Mouse (Mus musculus): ENCODE results near the gene Ramp3. TPM values are rescaled to one million over a fixed set of nuclear protein-coding genes. Genes with fewer than 3 reads are reported as not detected.

Ramp3 gene
- total and polyA plus RNA-seq, 2 experiments = 0.09 TPM

GRCm38 (mm10) chr11:6710409-6710808 is 52.1 kb downstream of the Ramp3 start:
- H3K27ac ChIP-seq (replicated peaks; ENCODE audit: insufficient read depth, low read depth, low read length) = no peak overlapping the region
- no peaks in the 10 kb centered on the region for H3K36me3 ChIP-seq (ENCODE audit: control insufficient read depth, insufficient read depth, low read length)
- no peaks in the 10 kb centered on the region for H3K4me1 ChIP-seq (ENCODE audit: control insufficient read depth, insufficient read depth, low read length)
- no peak overlapping the region for H3K9ac ChIP-seq (ENCODE audit: low read depth, low read length)
- no peaks in the 10 kb centered on the region for H3K27me3 ChIP-seq (ENCODE audit: control insufficient read depth, insufficient read depth, low read length)
- no peak for TF ChIP-seq POLR2A (IDR thresholded peaks at IDR 0.05; ENCODE audit: extremely low read depth, insufficient read depth, low read length)
- TF ChIP-seq CTCF (IDR thresholded peaks at IDR 0.05; ENCODE audit: low read depth, low read length) = no peak
- no peak for DNase-seq (ENCODE audit: extremely low read depth, low read depth, low spot score)
- H3K4me3 ChIP-seq (ENCODE audit: insufficient read depth, low read depth, low read length) = no peak overlapping the region
- 75% methylated on average over 2 of the region's 2 CpGs for WGBS
- H3K79me2 ChIP-seq (ENCODE audit: control insufficient read depth, insufficient read depth, low read length) = no peaks in the 10 kb centered on the region

DNA sequence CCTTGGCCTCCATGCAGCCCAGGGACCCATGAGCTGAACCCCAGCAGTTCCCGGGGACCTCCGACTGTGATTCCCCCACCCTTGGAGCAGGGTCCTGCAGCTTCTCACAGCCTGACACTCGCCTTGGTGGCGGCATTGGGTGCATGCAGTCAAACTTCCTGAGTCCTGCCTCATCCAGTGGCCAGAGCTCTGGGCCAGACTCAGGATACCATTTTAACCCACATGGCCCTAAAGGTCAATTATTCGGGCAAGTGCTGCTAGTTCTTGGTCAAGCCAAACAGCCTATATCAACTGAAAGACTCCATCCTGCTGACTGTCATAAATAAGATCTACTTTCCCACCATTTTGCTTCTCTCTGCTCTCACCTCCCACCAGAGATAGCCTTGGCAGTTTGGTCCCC is 62.4 kb downstream of the Ramp3 start:
- H3K36me3 ChIP-seq (ENCODE audit: control insufficient read depth, insufficient read depth, low read length) = no peaks in the 10 kb centered on the region
- H3K4me3 ChIP-seq (ENCODE audit: insufficient read depth, low read depth, low read length) = no peak overlapping the region
- H3K79me2 ChIP-seq (ENCODE audit: control insufficient read depth, insufficient read depth, low read length) = no peaks in the 10 kb centered on the region
- WGBS = 92% methylated on average over 5 of the region's 5 CpGs
- no peak overlapping the region for H3K27ac ChIP-seq (replicated peaks; ENCODE audit: insufficient read depth, low read depth, low read length)
- TF ChIP-seq POLR2A (IDR thresholded peaks at IDR 0.05; ENCODE audit: extremely low read depth, insufficient read depth, low read length) (no peak), CTCF (IDR thresholded peaks at IDR 0.05; ENCODE audit: low read depth, low read length) (no peak)
- H3K9ac ChIP-seq (ENCODE audit: low read depth, low read length) = no peak overlapping the region
- H3K4me1 ChIP-seq (ENCODE audit: control insufficient read depth, insufficient read depth, low read length) = no peaks in the 10 kb centered on the region
- DNase-seq (ENCODE audit: extremely low read depth, low read depth, low spot score) = no peak
- no peaks in the 10 kb centered on the region for H3K27me3 ChIP-seq (ENCODE audit: control insufficient read depth, insufficient read depth, low read length)

- Histone ChIP-seq H3K4me1 (ENCODE audit: control insufficient read depth, insufficient read depth, low read length) (no peaks in the 10 kb centered on the region), H3K27me3 (ENCODE audit: control insufficient read depth, insufficient read depth, low read length) (no peaks in the 10 kb centered on the region), H3K9ac (ENCODE audit: low read depth, low read length) (no peak overlapping the region), H3K4me3 (ENCODE audit: insufficient read depth, low read depth, low read length) (no peak overlapping the region), H3K79me2 (ENCODE audit: control insufficient read depth, insufficient read depth, low read length) (no peaks in the 10 kb centered on the region), H3K27ac (replicated peaks; ENCODE audit: insufficient read depth, low read depth, low read length) (no peak overlapping the region), H3K36me3 (ENCODE audit: control insufficient read depth, insufficient read depth, low read length) (no peaks in the 10 kb centered on the region)
- TF ChIP-seq CTCF (IDR thresholded peaks at IDR 0.05; ENCODE audit: low read depth, low read length) (no peak), POLR2A (IDR thresholded peaks at IDR 0.05; ENCODE audit: extremely low read depth, insufficient read depth, low read length) (no peak)
- no peak for DNase-seq (ENCODE audit: extremely low read depth, low read depth, low spot score)
- WGBS = 92% methylated on average over 5 of the region's 5 CpGs
These were observed 68.6 kb downstream of the Ramp3 start for GRCm38 (mm10) chr11:6726921-6727320.

Other genes starting within 250 kb of the Ramp3 start
- 1,424 and 1,884 TPM in 2 replicates for gene Ppia, start 243.1 kb upstream of the Ramp3 start, total RNA-seq (2014; rRNA removed)
- 454 and 472 TPM in 2 replicates for gene Ppia, start 243.1 kb upstream of the Ramp3 start, polyA plus RNA-seq (2012; rRNA removed)
- gene H2afv, start 214.1 kb upstream of the Ramp3 start, total RNA-seq (2014; rRNA removed) = 35.8 and 44.4 TPM in 2 replicates
- 30.9 and 31.1 TPM in 2 replicates for gene H2afv, start 214.1 kb upstream of the Ramp3 start, polyA plus RNA-seq (2012; rRNA removed)
- 11.2 and 12.6 TPM in 2 replicates for gene Purb, start 182.6 kb upstream of the Ramp3 start, total RNA-seq (2014; rRNA removed)
- 2.5 and 2.6 TPM in 2 replicates for gene Purb, start 182.6 kb upstream of the Ramp3 start, polyA plus RNA-seq (2012; rRNA removed)
- 1.1 and 2.6 TPM in 2 replicates for gene Myo1g, start 137.6 kb upstream of the Ramp3 start, total RNA-seq (2014; rRNA removed)
- 1.4 and 2.3 TPM in 2 replicates for gene Myo1g, start 137.6 kb upstream of the Ramp3 start, polyA plus RNA-seq (2012; rRNA removed)
- gene Ccm2, start 111.6 kb upstream of the Ramp3 start, total RNA-seq (2014; rRNA removed) = 16.5 and 18.6 TPM in 2 replicates
- gene Ccm2, start 111.6 kb upstream of the Ramp3 start, polyA plus RNA-seq (2012; rRNA removed) = 43.7 and 49.6 TPM in 2 replicates
- under 0.01 TPM in 2 replicates for gene Nacad, start 52.5 kb upstream of the Ramp3 start, total RNA-seq (2014; rRNA removed)
- gene Nacad, start 52.5 kb upstream of the Ramp3 start, polyA plus RNA-seq (2012; rRNA removed) = 0.02 TPM in 1 of 2 replicates, not detected in the other
- 17.7 and 18.0 TPM in 2 replicates for gene Tbrg4, start 32.5 kb upstream of the Ramp3 start, total RNA-seq (2014; rRNA removed)
- gene Tbrg4, start 32.5 kb upstream of the Ramp3 start, polyA plus RNA-seq (2012; rRNA removed) = 49.4 and 71.0 TPM in 2 replicates
- gene Wap, start 19.9 kb upstream of the Ramp3 start, total RNA-seq (2014; rRNA removed) = not detected in 2 replicates
- not detected in 2 replicates for gene Wap, start 19.9 kb upstream of the Ramp3 start, polyA plus RNA-seq (2012; rRNA removed)
- gene Gm11983, start 179.1 kb downstream of the Ramp3 start, total RNA-seq (2014; rRNA removed) = not detected in 2 replicates
- gene Gm11983, start 179.1 kb downstream of the Ramp3 start, polyA plus RNA-seq (2012; rRNA removed) = not detected in 2 replicates

All from liver, adult 2 months (tissue).